Mouse (Mus musculus) liver, adult 2 months (tissue): Measurements from ENCODE around the gene Fam193b. TPM values are rescaled to one million over a fixed set of nuclear protein-coding genes. Genes with fewer than 3 reads are reported as not detected.
A peak's percentile ranks its signal among the peaks of the same experiment; 100 is the strongest.

ENCODE experiments used
- DNase-seq: peaks from one replicate; pipeline ENCODE4 v3.0.0-alpha.2; 2011; ENCODE audit warnings: low read depth, low spot score; ENCODE audit errors: extremely low read depth
- H3K27ac ChIP-seq: fragments of 200-500 bp; replicated peaks from 2 replicates; pipeline ENCODE4 v1.5.1; 2012; ENCODE audit warnings: low read depth, mild to moderate bottlenecking, control low read depth, inconsistent platforms, low read length; ENCODE audit not compliant: insufficient read depth
- H3K27me3 ChIP-seq: fragments of 200-500 bp; 2 replicates; pipeline ENCODE4 v1.6.1; 2012; ENCODE audit warnings: mild to moderate bottlenecking, moderate library complexity, low read length, inconsistent platforms; ENCODE audit not compliant: control insufficient read depth, insufficient read depth
- H3K36me3 ChIP-seq: fragments of 200-500 bp; 2 replicates; pipeline ENCODE4 v1.6.1; 2012; ENCODE audit warnings: low read length, inconsistent platforms; ENCODE audit not compliant: control insufficient read depth, insufficient read depth
- H3K4me1 ChIP-seq: fragments of 200-500 bp; 2 replicates; pipeline ENCODE4 v1.6.1; 2011; ENCODE audit warnings: low read length; ENCODE audit not compliant: control insufficient read depth, insufficient read depth
- H3K4me3 ChIP-seq: fragments of 200-500 bp; 2 replicates; pipeline ENCODE4 v1.5.1; 2011; ENCODE audit warnings: low read depth, mild to moderate bottlenecking, control low read depth, low read length, moderate library complexity; ENCODE audit not compliant: insufficient read depth
- H3K79me2 ChIP-seq: fragments of 200-500 bp; 2 replicates; pipeline ENCODE4 v1.6.1; 2012; ENCODE audit warnings: inconsistent platforms, mild to moderate bottlenecking, low read length, moderate library complexity; ENCODE audit not compliant: control insufficient read depth, insufficient read depth
- H3K9ac ChIP-seq: fragments of 200-500 bp; 2 replicates; pipeline ENCODE4 v1.6.1; 2012; ENCODE audit warnings: low read depth, mild to moderate bottlenecking, control low read depth, inconsistent platforms, low read length
- CTCF ChIP-seq: fragments of 200-500 bp; IDR thresholded peaks from 2 replicates; pipeline ENCODE4 v1.5.1; 2011; ENCODE audit warnings: low read depth, low read length, control low read depth
- POLR2A ChIP-seq: fragments of 200-500 bp; IDR thresholded peaks from 2 replicates; pipeline ENCODE4 v1.6.1; 2011; ENCODE audit warnings: low read length, control low read depth; ENCODE audit not compliant: insufficient read depth; ENCODE audit errors: extremely low read depth
- WGBS: fragments of 180-500 bp; shearing (Covaris S2); methylation state at CpG from one replicate; pipeline ENCODE4 v1.1.7; 2018; 5-methylcytosine and 5-hydroxymethylcytosine counted together
- polyA plus RNA-seq: library from polyadenylated mRNA; depleted of rRNA; stranded (reverse); fragments of >200 nt; gene quantifications from 2 replicates; pipeline ENCODE4 v1.2.3, GENCODE M21; 2012
- total RNA-seq: library from RNA; depleted of rRNA; stranded (reverse); fragments of >200 nt; gene quantifications from 2 replicates; pipeline ENCODE4 v1.2.3, GENCODE M21; 2014

Fam193b gene
- total and polyA plus RNA-seq, 2 experiments = 11.7 to 67.8 TPM

- Histone ChIP-seq H3K9ac (peak within 1 kb of the TSS; percentile 69), H3K4me1 (peaks cover 8% of the 10 kb centered on the region), H3K27ac (no peak within 1 kb of the TSS), H3K36me3 (peaks cover 5% of the 10 kb centered on the region), H3K79me2 (peaks cover 3% of the 10 kb centered on the region; the same call in 1 of the 2 replicates), H3K4me3 (peak within 1 kb of the TSS; percentile 70), H3K27me3 (no peaks in the 10 kb centered on the region)
- WGBS = under 1% methylated on average over 70 of the region's 70 CpGs
- TF ChIP-seq CTCF (peak; percentile 98), POLR2A (0 out of 2 replicates have a peak, but pooled peaks have one; percentile 7)
- DNase-seq = peak; percentile 99
Measured at GRCm38 (mm10) chr13:55536194-55537175, 34.4 kb downstream of the Fam193b start, which contains the start of gene Ddx41. Ddx41 (minus strand) TSS chr13:55536658.

GRCm38 (mm10) chr13:55535796-55536193 is 35.1 kb downstream of the Fam193b start:
- Histone ChIP-seq H3K36me3 (no peaks in the 10 kb centered on the region; the same call in 1 of the 2 replicates), H3K4me3 (peak overlapping the region; percentile 70), H3K27ac (no peak overlapping the region), H3K27me3 (no peaks in the 10 kb centered on the region), H3K9ac (peak overlapping the region; percentile 69), H3K4me1 (peaks cover 8% of the 10 kb centered on the region), H3K79me2 (peaks cover 3% of the 10 kb centered on the region; the same call in 1 of the 2 replicates)
- WGBS = 16% methylated on average over 17 of the region's 17 CpGs
- TF ChIP-seq CTCF = no peak
- no peak for TF ChIP-seq POLR2A
- no peak for DNase-seq

- Histone ChIP-seq H3K27ac (no peak overlapping the region), H3K36me3 (no peaks in the 10 kb centered on the region; the same call in 1 of the 2 replicates), H3K4me1 (peaks cover 8% of the 10 kb centered on the region), H3K79me2 (peaks cover 3% of the 10 kb centered on the region; the same call in 1 of the 2 replicates), H3K27me3 (no peaks in the 10 kb centered on the region), H3K4me3 (no peak overlapping the region), H3K9ac (no peak overlapping the region)
- 90% methylated on average over 15 of the region's 15 CpGs for WGBS
- TF ChIP-seq CTCF (no peak), POLR2A (no peak)
- DNase-seq = no peak
Measured at GRCm38 (mm10) chr13:55535191-55535590, 35.7 kb downstream of the Fam193b start.

GRCm38 (mm10) chr13:55529198-55529915 is 41.6 kb downstream of the Fam193b start, which contains the start of gene Dok3:
Dok3 (minus strand) TSS chr13:55529296.
- TF ChIP-seq POLR2A = no peak
- TF ChIP-seq CTCF = no peak
- Histone ChIP-seq H3K4me3 (peak within 1 kb of the TSS; percentile 52), H3K4me1 (peaks cover 8% of the 10 kb centered on the region), H3K27ac (0 out of 2 replicates have a peak within 1 kb of the TSS, but pooled peaks have one; percentile 14), H3K36me3 (no peaks in the 10 kb centered on the region; the same call in 1 of the 2 replicates), H3K9ac (no peak within 1 kb of the TSS), H3K27me3 (no peaks in the 10 kb centered on the region), H3K79me2 (no peaks in the 10 kb centered on the region)
- 22% methylated on average over 8 of the region's 8 CpGs for WGBS
- DNase-seq = peak; percentile 67
